Mouse (Mus musculus): ENCODE results near the gene Atg5. TPM values are rescaled to one million over a fixed set of nuclear protein-coding genes. Genes with fewer than 3 reads are reported as not detected.
A peak's percentile ranks its signal among the peaks of the same experiment; 100 is the strongest.

The Atg5 gene
- total and polyA plus RNA-seq, 2 experiments from 2014 or later, result 17.0 to 38.7 TPM

GRCm38 (mm10) chr10:44378403-44378802 lies 110.2 kb downstream of the Atg5 start:
- DNase-seq (ENCODE audit: low spot score), result no peak
- H3K4me2 ChIP-seq (ENCODE audit: low read depth, low read length, poor library complexity, severe bottlenecking), result no peak overlapping the region
- no peak overlapping the region for H3K9ac ChIP-seq (replicated peaks; ENCODE audit: low read length, poor library complexity, severe bottlenecking)
- H3K27ac ChIP-seq (ENCODE audit: low read depth, low read length), result no peak overlapping the region
- H3K36me3 ChIP-seq (ENCODE audit: insufficient read depth, low read length), result no peaks in the 10 kb centered on the region
- H3K4me1 ChIP-seq (ENCODE audit: insufficient read depth, low read length), result no peaks in the 10 kb centered on the region
- 86% methylated on average over 5 of the region's 5 CpGs for WGBS
- no peaks in the 10 kb centered on the region for H3K27me3 ChIP-seq (ENCODE audit: insufficient read depth, low read length)
- no peak for ATAC-seq (ENCODE audit: low FRiP score)
- no peak overlapping the region for H3K4me3 ChIP-seq (ENCODE audit: low read depth, low read length)
- no peaks in the 10 kb centered on the region for H3K9me3 ChIP-seq (ENCODE audit: low read length)
- no peak for TF ChIP-seq CTCF (IDR thresholded peaks at IDR 0.05)

DNA sequence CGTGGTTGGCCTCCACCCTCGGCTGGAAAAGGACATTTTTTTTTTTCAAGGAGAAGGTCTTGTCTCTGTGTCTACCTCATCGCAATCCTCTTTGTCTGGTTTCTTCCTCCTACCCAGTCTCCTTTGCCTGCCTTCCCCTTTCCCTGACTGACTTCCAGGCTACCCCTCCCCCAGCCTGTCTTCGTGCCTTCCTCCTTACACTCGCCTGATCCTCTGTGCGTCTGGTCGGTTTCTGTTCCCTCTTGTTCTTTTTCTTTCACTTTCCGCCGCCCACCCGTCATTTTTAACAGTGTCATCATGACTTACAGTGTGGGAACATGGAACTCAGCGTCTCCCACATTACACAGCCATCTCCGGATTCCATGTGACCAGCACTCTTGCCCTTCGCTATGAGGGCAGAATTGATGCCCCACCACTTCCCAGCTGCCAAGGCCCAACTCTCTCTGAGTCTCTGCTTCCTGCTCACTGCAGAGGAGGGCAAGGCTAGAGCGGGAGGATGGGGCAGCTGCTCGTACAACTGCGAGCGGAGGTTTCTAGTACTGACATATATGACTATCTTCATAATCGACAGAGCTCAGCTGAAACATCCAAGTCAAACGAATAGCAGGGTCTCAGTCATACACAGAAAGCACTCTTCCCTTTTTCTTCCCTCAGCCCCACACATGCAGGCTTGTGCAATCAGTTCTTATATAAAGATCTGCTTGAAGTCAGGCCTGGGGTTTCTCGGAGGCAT lies 112.5 kb downstream of the Atg5 start:
- no peak for TF ChIP-seq CTCF (IDR thresholded peaks at IDR 0.05)
- Histone ChIP-seq H3K9ac (replicated peaks; ENCODE audit: low read length, poor library complexity, severe bottlenecking) (0 out of 2 replicates have a peak overlapping the region, but pooled peaks have one; percentile 4), H3K27me3 (ENCODE audit: insufficient read depth, low read length) (no peaks in the 10 kb centered on the region), H3K36me3 (ENCODE audit: insufficient read depth, low read length) (no peaks in the 10 kb centered on the region), H3K27ac (ENCODE audit: low read depth, low read length) (no peak overlapping the region), H3K4me1 (ENCODE audit: insufficient read depth, low read length) (no peaks in the 10 kb centered on the region), H3K9me3 (ENCODE audit: low read length) (no peaks in the 10 kb centered on the region), H3K4me3 (ENCODE audit: low read depth, low read length) (no peak overlapping the region), H3K4me2 (ENCODE audit: low read depth, low read length, poor library complexity, severe bottlenecking) (no peak overlapping the region)
- no peak for DNase-seq (ENCODE audit: low spot score)
- no peak for ATAC-seq (ENCODE audit: low FRiP score)
- WGBS, result 55% methylated on average over 20 of the region's 20 CpGs

- no peak overlapping the region for H3K27ac ChIP-seq (ENCODE audit: low read depth, low read length)
Observed at GRCm38 (mm10) chr10:44381397-44381796, 113.2 kb downstream of the Atg5 start.

GRCm38 (mm10) chr10:44381948-44382347 lies 113.8 kb downstream of the Atg5 start:
- no peaks in the 10 kb centered on the region for H3K36me3 ChIP-seq (ENCODE audit: insufficient read depth, low read length)
- H3K27ac ChIP-seq (ENCODE audit: low read depth, low read length), result no peak overlapping the region
- no peaks in the 10 kb centered on the region for H3K27me3 ChIP-seq (ENCODE audit: insufficient read depth, low read length)
- TF ChIP-seq CTCF (IDR thresholded peaks at IDR 0.05), result no peak
- no peak overlapping the region for H3K4me3 ChIP-seq (ENCODE audit: low read depth, low read length)
- H3K4me1 ChIP-seq (ENCODE audit: insufficient read depth, low read length), result no peaks in the 10 kb centered on the region
- DNase-seq (ENCODE audit: low spot score) (no peak), ATAC-seq (ENCODE audit: low FRiP score) (no peak)
- no peak overlapping the region for H3K4me2 ChIP-seq (ENCODE audit: low read depth, low read length, poor library complexity, severe bottlenecking)
- no peaks in the 10 kb centered on the region for H3K9me3 ChIP-seq (ENCODE audit: low read length)
- H3K9ac ChIP-seq (replicated peaks; ENCODE audit: low read length, poor library complexity, severe bottlenecking), result no peak overlapping the region
- 82% methylated on average over 12 of the region's 12 CpGs for WGBS

More at GRCm38 (mm10) chr10:44381397-44381796, 113.2 kb downstream of the Atg5 start:
- TF ChIP-seq CTCF (IDR thresholded peaks at IDR 0.05), result no peak
- Histone ChIP-seq H3K4me1 (ENCODE audit: insufficient read depth, low read length) (no peaks in the 10 kb centered on the region), H3K4me2 (ENCODE audit: low read depth, low read length, poor library complexity, severe bottlenecking) (no peak overlapping the region), H3K27me3 (ENCODE audit: insufficient read depth, low read length) (no peaks in the 10 kb centered on the region), H3K9ac (replicated peaks; ENCODE audit: low read length, poor library complexity, severe bottlenecking) (no peak overlapping the region), H3K36me3 (ENCODE audit: insufficient read depth, low read length) (no peaks in the 10 kb centered on the region), H3K9me3 (ENCODE audit: low read length) (no peaks in the 10 kb centered on the region), H3K4me3 (ENCODE audit: low read depth, low read length) (no peak overlapping the region)
- WGBS, result 11% methylated on average over 3 of the region's 3 CpGs
- peak; percentile 85 for DNase-seq (ENCODE audit: low spot score)
- no peak for ATAC-seq (ENCODE audit: low FRiP score)

DNA sequence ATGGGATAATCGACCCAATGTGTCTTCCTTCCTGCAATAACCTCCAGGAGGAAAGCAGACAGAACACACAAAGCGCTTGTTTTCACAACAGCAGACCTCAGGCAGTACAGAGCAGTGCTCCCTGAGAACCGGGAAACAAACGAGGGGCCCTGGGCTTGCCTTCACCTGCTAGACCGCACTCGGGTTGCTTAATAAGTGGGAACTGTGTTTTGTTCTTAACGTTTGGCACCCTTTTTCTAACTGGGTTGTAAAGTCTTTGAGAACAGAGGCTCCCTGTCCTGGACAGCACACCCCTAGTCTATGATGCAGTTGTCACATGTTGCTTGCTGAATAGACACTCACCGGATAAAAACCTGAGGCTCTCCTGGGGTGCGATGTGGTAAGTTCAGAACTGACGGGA lies 115.1 kb downstream of the Atg5 start:
- H3K4me3 ChIP-seq (ENCODE audit: low read depth, low read length), result no peak overlapping the region
- no peaks in the 10 kb centered on the region for H3K36me3 ChIP-seq (ENCODE audit: insufficient read depth, low read length)
- no peaks in the 10 kb centered on the region for H3K27me3 ChIP-seq (ENCODE audit: insufficient read depth, low read length)
- H3K9me3 ChIP-seq (ENCODE audit: low read length), result no peaks in the 10 kb centered on the region
- no peak for TF ChIP-seq CTCF (IDR thresholded peaks at IDR 0.05)
- no peak overlapping the region for H3K9ac ChIP-seq (replicated peaks; ENCODE audit: low read length, poor library complexity, severe bottlenecking)
- H3K4me1 ChIP-seq (ENCODE audit: insufficient read depth, low read length), result no peaks in the 10 kb centered on the region
- no peak overlapping the region for H3K4me2 ChIP-seq (ENCODE audit: low read depth, low read length, poor library complexity, severe bottlenecking)
- H3K27ac ChIP-seq (ENCODE audit: low read depth, low read length), result no peak overlapping the region
- 74% methylated on average over 10 of the region's 10 CpGs for WGBS
- ATAC-seq (ENCODE audit: low FRiP score) (no peak), DNase-seq (ENCODE audit: low spot score) (no peak)

- Histone ChIP-seq H3K4me2 (ENCODE audit: low read depth, low read length, poor library complexity, severe bottlenecking) (no peak overlapping the region), H3K4me3 (ENCODE audit: low read depth, low read length) (no peak overlapping the region), H3K27ac (ENCODE audit: low read depth, low read length) (no peak overlapping the region), H3K4me1 (ENCODE audit: insufficient read depth, low read length) (no peaks in the 10 kb centered on the region), H3K36me3 (ENCODE audit: insufficient read depth, low read length) (no peaks in the 10 kb centered on the region), H3K9ac (replicated peaks; ENCODE audit: low read length, poor library complexity, severe bottlenecking) (no peak overlapping the region), H3K27me3 (ENCODE audit: insufficient read depth, low read length) (no peaks in the 10 kb centered on the region), H3K9me3 (ENCODE audit: low read length) (no peaks in the 10 kb centered on the region)
- no peak for TF ChIP-seq CTCF (IDR thresholded peaks at IDR 0.05)
- peak; percentile 87 for DNase-seq (ENCODE audit: low spot score)
- ATAC-seq (ENCODE audit: low FRiP score), result no peak; the same call in 1 of the 2 replicates
- WGBS, result 72% methylated on average over 5 of the region's 5 CpGs
Observed at GRCm38 (mm10) chr10:44385227-44385626, 117.1 kb downstream of the Atg5 start.

All from midbrain, postnatal 0 days (tissue).